Mouse (Mus musculus): Measurements from ENCODE around the gene Lyl1.

The Lyl1 gene

DNA sequence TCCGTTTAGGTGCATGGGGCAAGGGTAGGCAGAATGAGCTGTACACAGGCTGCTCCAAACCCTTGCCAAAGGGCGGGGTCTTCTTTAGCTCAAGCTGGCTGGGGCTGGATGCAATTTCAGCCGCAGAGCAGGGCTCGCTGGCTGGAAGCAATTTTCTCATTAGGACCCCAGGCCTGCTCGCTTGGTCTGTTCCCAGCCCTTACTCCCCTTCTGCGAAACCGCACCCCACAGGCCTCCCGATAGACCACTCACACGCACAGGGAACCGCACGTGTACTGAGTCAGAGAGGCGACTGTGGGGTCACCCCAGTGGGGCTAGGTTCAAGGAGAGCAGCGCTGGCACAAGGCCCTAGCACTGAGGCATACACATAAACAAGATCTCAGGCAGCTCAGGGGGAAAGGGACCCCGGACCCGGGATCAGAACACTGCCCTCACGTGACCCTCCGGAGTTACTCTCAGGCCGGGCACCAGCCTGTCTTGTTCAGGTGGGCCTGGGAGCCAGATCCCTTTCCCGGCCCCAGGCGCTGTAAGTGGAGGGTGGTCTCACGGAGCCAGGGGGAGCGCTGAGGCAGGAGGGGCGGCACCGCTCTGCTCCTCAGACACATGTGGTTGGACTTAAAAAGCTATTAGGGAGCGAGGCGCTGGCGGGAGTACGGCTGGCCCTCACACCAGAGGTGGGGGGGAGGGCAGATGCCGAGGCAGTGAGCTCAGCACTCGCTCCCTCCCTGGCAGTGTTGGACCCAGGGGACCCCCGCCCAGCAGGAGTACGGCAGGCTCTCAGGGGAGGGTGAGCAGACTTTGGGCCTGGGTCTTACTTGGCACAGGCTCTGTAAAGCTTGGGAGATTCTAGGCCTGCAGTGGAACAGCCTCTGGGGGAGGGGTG, 41.2 kb downstream of the Lyl1 start:
- DNase-seq (ENCODE audit: low spot score in 2 of 2): no peak

DNA sequence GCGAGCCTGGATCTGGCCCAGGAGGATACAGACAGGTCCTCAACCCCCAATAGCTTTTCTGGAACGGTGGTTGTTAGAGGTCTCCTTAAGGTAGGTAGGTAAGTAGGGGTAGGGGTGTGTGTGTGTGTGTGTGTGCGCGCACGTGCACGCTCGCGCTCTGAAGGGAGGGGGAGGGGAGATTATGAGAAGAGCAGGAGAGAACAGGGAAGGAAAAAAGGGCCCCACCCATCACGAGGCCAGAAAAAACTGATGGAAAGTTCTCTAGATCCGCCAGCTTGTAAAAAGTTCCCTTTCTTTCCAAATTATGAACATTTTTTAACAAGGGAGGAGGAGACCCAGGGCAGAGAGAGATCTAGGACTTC, 41.8 kb downstream of the Lyl1 start:
- DNase-seq (ENCODE audit: low spot score in 2 of 2): no peak

DNA sequence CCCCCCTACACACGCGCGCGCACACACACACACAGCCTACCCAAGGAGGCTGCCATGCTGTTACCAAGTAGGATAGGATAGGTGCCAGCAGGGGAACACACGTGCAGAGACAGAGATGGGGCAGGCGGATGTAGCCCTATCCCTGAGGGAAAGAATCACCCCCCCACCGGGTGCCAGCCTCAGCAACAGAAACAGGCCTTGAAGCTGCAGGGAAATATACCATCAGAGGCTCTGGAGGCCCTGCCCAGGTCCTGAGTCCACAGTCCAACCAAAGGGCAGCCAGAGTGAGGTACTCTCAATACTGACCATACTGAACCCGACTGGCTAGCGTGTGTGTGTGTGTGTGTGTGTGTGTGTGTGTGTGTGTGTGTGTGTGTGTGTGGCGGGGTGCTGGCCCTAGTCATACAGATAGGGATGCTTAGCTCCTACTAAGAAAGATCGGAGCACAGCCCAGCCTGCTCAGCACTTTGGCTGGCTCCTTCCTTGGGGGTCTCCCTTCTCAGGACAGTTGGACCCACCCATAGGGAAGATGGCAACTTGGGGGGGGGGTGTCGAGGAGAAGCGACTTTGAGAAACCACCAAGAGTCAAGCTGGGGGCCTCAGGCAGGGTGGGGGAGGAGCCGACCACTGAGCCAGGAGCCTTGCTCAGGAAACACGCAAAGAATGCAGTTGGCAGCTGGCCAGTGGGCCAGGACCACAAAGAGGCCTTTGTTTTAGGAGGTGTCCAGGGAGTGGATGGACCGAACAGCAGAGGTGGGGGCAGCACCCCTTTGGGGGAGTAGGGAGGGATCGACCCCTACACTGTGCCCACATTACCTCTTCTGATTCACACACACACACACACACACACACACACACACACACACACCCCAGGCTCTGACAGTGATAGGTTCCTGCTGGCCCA, 42.5 kb downstream of the Lyl1 start:
- peak in 1 of 2 experiments; percentile 62 for DNase-seq (ENCODE audit: low spot score in 2 of 2)

DNA sequence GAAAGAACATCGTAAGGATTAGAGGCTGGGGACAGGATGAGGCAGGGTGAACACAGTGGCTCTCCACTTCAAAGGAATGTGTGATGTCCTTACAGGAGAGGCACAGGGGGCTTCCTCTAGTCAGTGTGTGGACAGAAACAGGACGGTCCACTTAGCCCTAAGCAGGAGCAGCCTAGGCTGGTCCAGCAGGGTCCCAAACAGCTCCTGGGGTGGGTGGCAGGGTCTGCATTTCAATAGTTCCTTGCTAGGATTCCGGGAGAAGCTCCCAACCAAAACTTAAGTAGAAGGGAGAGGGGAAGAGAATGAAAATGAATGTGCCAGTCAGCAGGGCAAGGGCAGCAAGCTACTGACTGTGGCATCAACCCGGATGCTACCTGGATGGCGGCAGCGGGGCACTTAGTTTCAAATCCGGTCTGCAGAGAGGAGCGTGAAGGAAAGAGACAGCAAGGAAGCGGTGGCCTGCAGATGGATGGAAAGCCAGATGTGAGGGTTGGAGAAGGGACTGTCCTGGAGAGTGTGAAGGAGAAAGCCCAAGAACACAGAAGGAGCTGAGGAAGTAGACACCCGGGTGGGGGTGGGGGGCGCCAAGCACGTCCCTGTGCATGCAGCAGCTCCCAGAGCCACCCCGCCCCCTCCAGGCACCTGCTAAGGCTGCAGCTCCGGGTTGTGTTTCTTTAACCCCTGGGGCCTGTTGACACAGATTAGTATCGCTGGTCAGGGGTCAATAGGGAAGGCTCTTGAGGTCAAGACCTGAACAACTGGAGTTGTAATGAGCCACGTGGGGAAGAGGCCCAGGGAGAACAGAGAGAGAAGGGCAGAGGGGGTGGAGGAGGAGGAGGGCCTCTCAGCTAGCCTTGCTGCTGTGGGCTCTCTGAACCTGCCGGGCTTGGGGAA, 44.0 kb downstream of the Lyl1 start:
- no peak for DNase-seq (ENCODE audit: low spot score in 2 of 2)

DNA sequence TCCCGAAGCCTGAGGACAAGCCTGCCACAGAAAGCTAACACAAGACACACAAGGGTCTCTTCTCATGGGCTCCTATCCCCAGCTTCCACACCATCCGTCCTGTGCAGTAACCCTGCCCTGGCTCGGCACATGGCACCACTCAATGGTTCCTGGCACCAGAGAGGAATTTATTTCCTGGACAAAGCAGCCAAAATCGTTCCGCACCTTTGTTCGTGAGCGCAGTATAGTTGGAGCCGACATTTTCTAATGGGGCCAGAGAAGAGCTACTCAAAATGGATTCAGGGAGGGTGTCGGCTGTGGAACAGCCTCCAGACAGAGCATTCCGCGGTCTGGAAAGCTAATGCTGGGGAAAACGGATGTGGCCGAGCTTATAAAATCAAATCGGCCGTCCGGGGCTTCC, 48.3 kb downstream of the Lyl1 start:
- DNase-seq (ENCODE audit: low spot score in 2 of 2): no peak

DNA sequence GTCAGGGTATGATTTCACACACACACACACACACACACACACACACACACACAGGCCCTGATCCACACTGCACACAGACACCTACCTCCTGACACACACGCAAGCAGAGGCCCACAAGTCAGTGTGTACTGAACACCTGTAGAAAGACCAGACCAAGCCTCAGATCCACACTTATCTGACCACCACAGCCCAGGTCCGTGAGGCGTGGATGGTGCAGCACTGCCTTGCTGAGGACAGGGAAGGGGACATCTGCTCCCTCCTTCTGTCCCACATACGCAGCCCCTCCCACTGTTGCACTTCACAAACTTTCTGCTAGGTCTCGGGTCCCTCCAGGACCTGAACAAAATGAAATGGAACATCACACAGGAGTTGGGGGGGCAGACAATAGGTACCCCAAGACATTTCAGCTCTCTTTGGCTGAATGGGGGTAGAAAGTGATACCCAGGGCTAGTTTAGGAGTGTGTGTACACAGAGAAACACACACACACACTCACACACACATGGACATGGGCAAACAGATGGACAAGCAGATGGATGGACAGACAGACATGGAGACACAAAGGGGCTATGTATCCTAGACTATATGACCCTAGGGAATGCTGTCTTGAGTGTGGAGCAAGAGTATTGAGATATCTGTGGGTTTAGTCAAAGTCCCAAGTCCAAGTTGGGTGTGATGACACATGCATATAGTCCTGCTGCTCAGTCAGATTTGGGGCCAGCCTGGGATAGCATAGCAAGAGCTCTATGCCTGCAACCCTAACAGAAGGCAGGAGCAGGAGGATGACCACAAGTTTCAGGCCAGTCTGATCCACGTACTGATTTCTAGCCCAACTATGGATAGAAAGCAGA, 51.7 kb downstream of the Lyl1 start:
- DNase-seq (ENCODE audit: low spot score in 2 of 2): no peak
